Mouse (Mus musculus): ENCODE results near the gene Gna15.

Gna15 gene

GRCm38 (mm10) chr10:81553807-81554755, 30.1 kb upstream of the Gna15 start:
- DNase-seq = no peak

GRCm38 (mm10) chr10:81553232-81553631, 29.2 kb upstream of the Gna15 start:
- DNase-seq = peak; percentile 60

GRCm38 (mm10) chr10:81551597-81552102, 27.6 kb upstream of the Gna15 start:
- peak; percentile 94 for DNase-seq

- DNase-seq = peak; percentile 86
These were observed 26.2 kb upstream of the Gna15 start for GRCm38 (mm10) chr10:81550257-81550656.

GRCm38 (mm10) chr10:81548944-81549343, 24.9 kb upstream of the Gna15 start:
- no peak for DNase-seq

- no peak for DNase-seq
These were observed 23.0 kb upstream of the Gna15 start for GRCm38 (mm10) chr10:81546788-81547571.

GRCm38 (mm10) chr10:81546332-81546731, 22.3 kb upstream of the Gna15 start:
- DNase-seq = no peak

GRCm38 (mm10) chr10:81545161-81545747, 21.2 kb upstream of the Gna15 start, which contains the start of gene Gna11:
Gna11 (minus strand) TSS chr10:81545190.
- DNase-seq = peak; percentile 100

- no peak for DNase-seq
These were observed 20.5 kb upstream of the Gna15 start for GRCm38 (mm10) chr10:81544296-81545160.

- DNase-seq = no peak
These were observed 19.6 kb upstream of the Gna15 start for GRCm38 (mm10) chr10:81543633-81544032.

- no peak for DNase-seq
These were observed 18.9 kb upstream of the Gna15 start for GRCm38 (mm10) chr10:81542727-81543460.

GRCm38 (mm10) chr10:81541803-81542202, 17.8 kb upstream of the Gna15 start:
- peak; percentile 80 for DNase-seq

- DNase-seq = no peak
These were observed 17.3 kb upstream of the Gna15 start for GRCm38 (mm10) chr10:81541363-81541762.

GRCm38 (mm10) chr10:81538321-81539048, 14.5 kb upstream of the Gna15 start:
- DNase-seq = no peak

- no peak for DNase-seq
These were observed 13.4 kb upstream of the Gna15 start for GRCm38 (mm10) chr10:81537429-81537828.

- DNase-seq = no peak
These were observed 12.7 kb upstream of the Gna15 start for GRCm38 (mm10) chr10:81536734-81537133.

- no peak for DNase-seq
These were observed 10.8 kb upstream of the Gna15 start for GRCm38 (mm10) chr10:81534826-81535225.

GRCm38 (mm10) chr10:81526779-81527178, 2.8 kb upstream of the Gna15 start:
- DNase-seq = peak; percentile 89

- DNase-seq = no peak
These were observed 1.1 kb upstream of the Gna15 start for GRCm38 (mm10) chr10:81525017-81525694.

GRCm38 (mm10) chr10:81523570-81523969, 455 bp downstream of the Gna15 start:
- DNase-seq = no peak
